Mouse (Mus musculus) layer of hippocampus, adult 8-10 months (tissue): ENCODE results near the gene Tbx20. TPM values are rescaled to one million over a fixed set of nuclear protein-coding genes. Genes with fewer than 3 reads are reported as not detected.

Experiments used
- DNase-seq, 2 experiments: peaks; one replicate each; pipeline ENCODE4 v3.0.0; 2022; ENCODE audit warnings: low spot score in 2 of 2
- total RNA-seq, 4 experiments: library from RNA; stranded (reverse); gene quantifications; 2 replicates each; pipeline ENCODE4 v1.2.4; 2022

Gene Tbx20
- total RNA-seq, 4 experiments from 2014 or later, result not detected

GRCm38 (mm10) chr9:24769611-24770010 lies 4.5 kb downstream of the Tbx20 start:
- no peak for DNase-seq

- DNase-seq, result no peak
These were observed 7.0 kb downstream of the Tbx20 start for GRCm38 (mm10) chr9:24767056-24767455.

GRCm38 (mm10) chr9:24765572-24765971 lies 8.5 kb downstream of the Tbx20 start:
- no peak for DNase-seq

- DNase-seq, result no peak
These were observed 13.6 kb downstream of the Tbx20 start for GRCm38 (mm10) chr9:24760461-24760860.

GRCm38 (mm10) chr9:24744958-24745357 lies 29.1 kb downstream of the Tbx20 start:
- no peak for DNase-seq

- DNase-seq, result no peak
These were observed 72.9 kb downstream of the Tbx20 start for GRCm38 (mm10) chr9:24701246-24701645.

GRCm38 (mm10) chr9:24696405-24696778 lies 77.7 kb downstream of the Tbx20 start:
- DNase-seq, result no peak

GRCm38 (mm10) chr9:24695700-24696404 lies 78.3 kb downstream of the Tbx20 start, which contains the start of gene Dpy19l2:
TSS of gene Dpy19l2 (minus strand) at chr9:24696293.
- DNase-seq, result peak in 1 of 2 experiments; percentile 26

Other genes with a start within 250 kb of the Tbx20 start
- not detected for gene Cypt4, start 149.1 kb downstream of the Tbx20 start, total RNA-seq
- gene Dpy19l2, start 78.0 kb downstream of the Tbx20 start, total RNA-seq, result under 1 TPM; 0.56 to 0.71 (median 0.57) TPM